Mouse (Mus musculus): ENCODE measurements at regions not wholly inside any gene's neighbourhood (a gene's known extent, or its start where the extent isn't known, plus 50 kb on each side); places are given as distances from the start of the nearest gene placed in this dataset.

DNA sequence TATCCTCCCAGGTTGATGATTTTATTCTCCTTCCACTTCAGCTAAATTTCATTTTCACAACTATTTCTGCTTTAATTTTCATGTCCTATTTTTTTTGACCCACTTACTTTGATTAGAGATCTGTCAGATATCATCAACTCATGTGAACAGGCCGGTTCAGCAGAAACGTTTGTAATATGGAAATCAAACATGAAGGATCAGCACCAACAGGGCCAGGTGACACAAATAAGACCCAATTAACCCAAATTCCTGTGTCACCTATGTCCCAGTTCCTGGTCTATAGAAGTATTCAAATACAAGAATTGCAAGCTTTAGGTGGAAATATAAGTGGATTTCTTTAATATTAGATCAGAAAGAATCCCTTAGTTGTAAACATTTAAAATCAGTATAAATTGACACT, 332.7 kb downstream of the 1700017N19Rik start:
- no peak for DNase-seq (ENCODE audit: low spot score in 2 of 2)

DNA sequence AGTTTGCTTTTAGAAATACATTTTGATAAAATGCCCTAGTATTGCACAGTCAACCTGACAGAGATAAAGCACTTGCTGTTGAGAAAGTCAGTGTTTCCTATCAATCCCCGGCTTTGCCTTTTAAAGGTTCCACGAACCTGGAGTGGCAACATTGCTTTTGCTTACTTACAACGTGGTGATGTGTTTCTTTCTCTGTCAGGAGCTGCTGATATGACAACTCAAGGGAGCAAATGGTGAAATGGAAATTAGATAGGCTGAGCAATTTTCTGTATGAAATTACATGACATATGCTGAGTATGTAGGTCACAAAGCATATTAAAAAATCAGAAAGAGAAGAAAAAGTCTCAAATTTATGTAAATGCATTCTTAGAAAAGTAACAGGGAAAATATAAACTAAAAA, 336.8 kb downstream of the 1700017N19Rik start:
- no peak for DNase-seq (ENCODE audit: low spot score in 2 of 2)

DNA sequence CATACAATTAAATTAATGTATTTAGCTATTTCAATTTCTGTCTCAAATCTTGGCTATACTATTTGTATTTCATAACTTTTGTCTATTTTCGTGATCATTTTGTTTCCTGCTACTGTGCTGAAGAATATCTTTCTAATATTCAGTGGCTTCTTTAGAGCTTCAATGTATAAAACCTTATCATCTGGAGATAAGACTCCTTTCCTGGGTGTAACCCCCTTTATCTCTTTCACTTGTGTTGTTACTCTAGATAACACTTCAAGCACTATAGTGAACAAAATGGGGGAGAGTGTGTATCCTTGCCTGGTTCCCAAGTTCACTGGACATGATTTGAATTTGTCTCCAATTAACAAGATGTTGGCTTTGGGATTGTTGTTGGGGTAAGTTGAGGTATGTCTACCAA, 341.5 kb downstream of the 1700017N19Rik start:
- DNase-seq (ENCODE audit: low spot score in 2 of 2) = no peak

DNA sequence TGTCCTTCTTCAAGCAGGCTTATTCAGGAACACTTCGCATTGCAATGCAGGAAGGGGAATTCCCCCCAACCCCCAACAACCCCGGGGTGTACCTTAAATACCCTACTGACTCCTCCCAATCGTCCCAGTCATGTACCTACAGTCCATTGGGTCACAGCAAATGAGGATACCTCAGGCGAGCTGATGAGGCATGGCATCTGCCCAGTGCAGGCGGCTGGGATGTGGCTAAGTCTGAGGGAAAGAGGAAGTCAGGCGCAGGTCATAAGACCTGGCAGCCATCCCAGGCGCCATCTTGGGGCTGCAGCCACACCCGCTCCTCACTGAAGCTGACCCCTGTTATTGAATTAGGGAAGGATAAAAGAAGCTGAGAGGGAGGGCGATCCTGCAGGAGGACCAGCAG, 368.1 kb downstream of the 1700017N19Rik start:
- no peak for DNase-seq (ENCODE audit: low spot score in 2 of 2)

DNA sequence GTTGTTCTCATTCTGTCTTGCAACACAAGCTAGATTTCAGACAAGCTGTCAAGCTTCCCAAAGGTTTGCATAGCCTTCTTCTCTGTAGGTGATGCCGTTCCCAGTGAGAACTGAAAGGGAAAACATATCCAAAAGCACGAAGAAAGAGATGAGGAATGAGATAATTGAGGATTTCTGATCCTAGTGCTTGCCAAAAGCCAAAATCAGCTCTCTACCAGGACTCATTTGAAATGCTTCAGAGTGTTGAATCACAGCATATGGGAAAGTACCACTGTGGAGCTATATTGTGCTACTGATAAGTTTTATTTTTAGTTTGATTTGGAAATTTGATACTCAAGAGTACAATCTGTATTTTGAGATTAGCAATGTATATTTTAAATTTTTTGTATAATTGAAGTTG, 413.2 kb downstream of the 1700017N19Rik start:
- DNase-seq (ENCODE audit: low spot score in 2 of 2) = no peak

DNA sequence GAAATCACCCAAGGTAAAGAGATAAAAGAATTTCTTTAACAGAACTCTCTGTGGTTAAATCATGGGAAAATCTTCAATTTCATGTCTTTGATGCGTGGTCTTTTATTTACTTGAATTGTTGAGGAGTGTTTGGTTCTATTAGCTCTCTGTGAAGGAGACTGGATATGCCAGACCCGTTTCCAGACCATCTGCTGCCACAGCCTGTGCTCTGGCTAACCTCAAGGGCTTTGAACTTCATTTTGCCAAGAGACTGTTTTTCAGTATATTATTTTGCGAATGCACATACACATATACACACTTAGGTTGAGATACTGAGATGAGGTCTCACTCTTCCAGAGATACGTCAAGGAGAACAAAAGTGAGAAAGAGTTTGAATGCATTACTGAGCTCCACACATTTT, 414.4 kb downstream of the 1700017N19Rik start:
- DNase-seq (ENCODE audit: low spot score in 2 of 2) = no peak

DNA sequence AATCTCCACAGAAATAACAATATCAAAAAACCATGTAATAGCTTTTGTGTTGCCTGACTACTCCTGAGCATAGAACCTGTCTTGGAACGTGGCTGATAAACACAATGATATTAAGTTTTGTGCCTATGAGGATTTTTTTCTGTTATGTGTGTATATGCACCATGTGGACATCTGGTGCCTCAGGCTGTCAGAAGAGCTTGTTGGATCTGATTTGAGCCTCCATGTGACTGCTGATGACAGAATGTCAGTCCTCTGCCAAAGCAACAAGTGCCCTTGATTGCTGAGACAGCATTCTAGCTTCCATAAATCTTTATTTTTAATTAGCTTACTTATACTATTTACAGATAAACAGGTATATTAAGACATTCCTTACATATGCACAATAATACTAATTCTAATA, 425.1 kb downstream of the 1700017N19Rik start:
- DNase-seq (ENCODE audit: low spot score in 2 of 2) = no peak

DNA sequence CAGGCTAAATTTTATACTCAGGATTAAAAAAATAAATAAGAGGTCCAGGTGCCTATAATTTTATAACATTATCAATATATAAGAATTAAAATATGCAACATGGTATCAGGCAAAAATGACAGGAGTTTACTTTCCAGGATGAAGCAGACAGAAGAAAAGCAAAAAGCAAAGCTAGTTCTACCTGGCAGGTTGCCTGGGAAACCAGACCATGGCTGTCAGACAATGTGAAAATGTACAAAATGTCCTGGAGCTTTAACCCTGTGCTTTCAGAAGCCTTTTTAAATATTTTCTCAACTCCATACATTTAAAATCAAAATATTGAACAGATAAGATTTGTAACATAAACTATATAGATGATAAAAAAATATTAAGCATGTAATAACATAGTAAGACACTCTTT, 448.3 kb downstream of the 1700017N19Rik start:
- no peak for DNase-seq (ENCODE audit: low spot score in 2 of 2)

DNA sequence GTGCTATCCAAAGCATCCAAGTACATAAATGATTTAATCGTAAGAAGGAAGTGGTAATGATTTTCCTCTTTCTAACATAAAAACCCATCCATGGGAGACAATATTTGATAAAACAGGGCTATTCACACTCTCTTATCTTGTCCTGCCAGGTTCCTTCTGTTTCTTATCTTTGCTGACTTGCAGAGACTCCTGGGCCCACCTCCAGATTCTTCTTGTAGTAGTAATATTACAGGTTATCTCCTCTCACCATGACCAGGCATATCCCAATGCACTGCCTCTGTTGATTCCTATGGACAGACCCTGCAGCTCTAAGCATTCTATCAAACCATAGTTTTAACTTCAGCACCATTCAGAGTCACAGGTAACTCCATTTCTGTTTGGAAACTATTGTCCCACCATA, 448.8 kb downstream of the 1700017N19Rik start:
- DNase-seq (ENCODE audit: low spot score in 2 of 2) = no peak
